Mouse (Mus musculus) stomach, postnatal 0 days (tissue): ENCODE data around the gene Magi2. TPM values are rescaled to one million over a fixed set of nuclear protein-coding genes. Genes with fewer than 3 reads are reported as not detected.

Source experiments
- ATAC-seq: fragments of 200-750 bp; cut with Nextera tagmentation; 2 replicates; pipeline ENCODE4 v1.8.0; 2017; ENCODE audit not compliant: low FRiP score, low TSS enrichment
- DNase-seq: peaks from one replicate; pipeline ENCODE4 v3.0.0-alpha.2; 2016; ENCODE audit warnings: low spot score
- H3K27ac ChIP-seq: fragments of 300-500 bp; sonication (generic); replicated peaks from 2 replicates; pipeline ENCODE4 v1.5.1; 2014; ENCODE audit warnings: mild to moderate bottlenecking, control low read depth
- H3K27me3 ChIP-seq: fragments of 300-500 bp; sonication (generic); 2 replicates; pipeline ENCODE4 v1.6.1; 2014; ENCODE audit warnings: low read length; ENCODE audit not compliant: control insufficient read depth, insufficient read depth
- H3K36me3 ChIP-seq: fragments of 300-500 bp; sonication (generic); 2 replicates; pipeline ENCODE4 v1.6.1; 2014; ENCODE audit warnings: low read length, mixed read lengths; ENCODE audit not compliant: control insufficient read depth, insufficient read depth
- H3K4me1 ChIP-seq: fragments of 300-500 bp; sonication (generic); replicated peaks from 2 replicates; pipeline ENCODE4 v1.6.1; 2014; ENCODE audit warnings: antibody characterized with exemption; ENCODE audit not compliant: control insufficient read depth, insufficient read depth
- H3K4me2 ChIP-seq: fragments of 300-500 bp; sonication (generic); replicated peaks from 2 replicates; pipeline ENCODE4 v1.6.1; 2014; ENCODE audit warnings: low read depth, mild to moderate bottlenecking, control low read depth, moderate library complexity
- H3K4me3 ChIP-seq: fragments of 300-500 bp; sonication (generic); 2 replicates; pipeline ENCODE4 v1.5.1; 2014; ENCODE audit warnings: low read depth, low read length, control low read depth
- H3K9ac ChIP-seq: fragments of 300-500 bp; sonication (generic); 2 replicates; pipeline ENCODE4 v1.6.1; 2014; ENCODE audit warnings: mild to moderate bottlenecking, low read length, control low read depth, mixed read lengths
- H3K9me3 ChIP-seq: fragments of 300-500 bp; sonication (generic); 2 replicates; pipeline ENCODE4 v1.6.1; 2016; ENCODE audit warnings: low read length; ENCODE audit not compliant: control insufficient read depth
- CTCF ChIP-seq: IDR thresholded peaks from 2 replicates; pipeline ENCODE4 v1.5.1; 2016; ENCODE audit warnings: antibody characterized with exemption, low read depth, mild to moderate bottlenecking, moderate library complexity
- EP300 ChIP-seq: optimal IDR thresholded peaks from 2 replicates; pipeline ENCODE3; 2016; ENCODE audit warnings: antibody characterized with exemption
- WGBS: fragments of 180-500 bp; shearing (Covaris S2); extraction: QIAGEN DNeasy Blood & Tissue Kit; methylation state at CpG from one replicate; pipeline ENCODE4 v1.1.7; 2014; 5-methylcytosine and 5-hydroxymethylcytosine counted together
- polyA plus RNA-seq: library from polyadenylated mRNA; unstranded; fragments of >200 nt; fragmentation: Nextera tagmentation; extraction: Ambion mirVana; gene quantifications from 2 replicates; pipeline ENCODE4 v1.2.1, GENCODE M21; 2015

Magi2 gene
- polyA plus RNA-seq, 1 experiment from 2014 or later = 1.9 TPM

DNA sequence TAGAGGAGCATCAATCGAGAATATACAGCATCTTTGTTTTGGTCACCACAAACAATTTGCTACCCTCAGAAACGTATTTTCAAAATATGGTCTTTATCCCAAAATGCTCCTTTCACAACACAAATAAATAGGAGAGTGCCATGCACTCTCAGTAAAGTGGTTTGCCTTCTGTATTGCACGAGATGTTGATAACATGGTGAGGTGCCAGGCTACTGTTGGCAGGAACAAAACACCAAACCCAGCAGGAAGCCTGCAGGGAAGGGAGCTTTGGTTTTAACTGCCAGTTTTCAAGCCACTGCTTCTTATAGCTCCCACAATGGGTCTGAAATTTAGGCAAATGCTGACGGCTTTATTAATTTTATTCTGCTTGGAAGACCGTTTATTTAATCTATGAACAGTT, 1131.6 kb downstream of the Magi2 start:
- Histone ChIP-seq H3K27me3 (no peaks in the 10 kb centered on the region), H3K27ac (no peak overlapping the region), H3K36me3 (no peaks in the 10 kb centered on the region), H3K9ac (no peak overlapping the region), H3K4me3 (no peak overlapping the region), H3K4me2 (no peak overlapping the region), H3K4me1 (no peaks in the 10 kb centered on the region), H3K9me3 (no peaks in the 10 kb centered on the region)
- DNase-seq (no peak), ATAC-seq (no peak)
- TF ChIP-seq CTCF (no peak), EP300 (no peak)
- WGBS = 63% methylated on average over 5 of the region's 5 CpGs

DNA sequence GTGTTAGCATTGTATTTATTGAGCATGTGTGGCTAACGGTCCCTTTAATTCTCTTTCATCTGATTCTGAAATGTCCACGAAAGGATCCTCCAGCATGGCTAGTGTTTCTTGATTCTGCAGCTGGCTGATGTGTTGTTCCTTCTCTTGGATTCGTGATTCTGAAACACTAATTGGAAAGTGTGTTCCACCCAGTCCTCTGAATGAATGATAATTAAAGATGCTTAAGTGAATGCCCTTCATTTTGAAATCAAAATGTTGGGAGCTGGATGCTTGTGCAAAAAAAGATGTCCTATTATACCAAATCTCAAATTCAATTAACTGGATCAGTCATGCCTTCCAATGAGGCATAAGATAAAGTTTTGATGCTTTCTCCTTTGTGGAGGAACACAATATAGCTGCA, 1132.2 kb downstream of the Magi2 start:
- Histone ChIP-seq H3K4me3 (no peak overlapping the region), H3K36me3 (no peaks in the 10 kb centered on the region), H3K9ac (no peak overlapping the region), H3K27ac (no peak overlapping the region), H3K27me3 (no peaks in the 10 kb centered on the region), H3K9me3 (no peaks in the 10 kb centered on the region), H3K4me1 (no peaks in the 10 kb centered on the region), H3K4me2 (no peak overlapping the region)
- DNase-seq (no peak), ATAC-seq (no peak)
- 74% methylated on average over 3 of the region's 3 CpGs for WGBS
- TF ChIP-seq EP300 (no peak), CTCF (no peak)

DNA sequence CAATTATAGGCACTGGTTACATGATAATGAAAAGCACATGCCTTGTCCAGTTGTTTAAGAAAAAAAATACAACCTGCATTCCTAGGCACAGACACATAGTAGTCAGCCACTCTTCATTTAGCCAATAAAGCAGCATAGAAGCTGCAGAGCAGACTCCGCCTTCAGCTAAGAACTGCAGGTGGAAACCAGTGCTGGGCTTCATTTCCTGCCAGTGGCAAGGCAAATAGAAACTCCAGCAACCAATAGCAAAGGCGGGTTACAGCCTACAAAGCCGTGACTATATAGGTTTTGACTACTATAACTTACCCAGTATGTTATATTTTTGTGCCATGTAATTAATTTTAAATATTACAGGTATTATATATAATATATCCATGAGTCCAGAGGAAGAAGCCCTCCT, 1135.3 kb downstream of the Magi2 start:
- Histone ChIP-seq H3K4me2 (no peak overlapping the region), H3K9ac (no peak overlapping the region), H3K4me1 (no peaks in the 10 kb centered on the region), H3K9me3 (no peaks in the 10 kb centered on the region), H3K27ac (no peak overlapping the region), H3K27me3 (no peaks in the 10 kb centered on the region), H3K4me3 (no peak overlapping the region), H3K36me3 (no peaks in the 10 kb centered on the region)
- WGBS = 84% methylated on average over 3 of the region's 3 CpGs
- ATAC-seq (no peak), DNase-seq (no peak)
- no peak for TF ChIP-seq EP300
- TF ChIP-seq CTCF = no peak

DNA sequence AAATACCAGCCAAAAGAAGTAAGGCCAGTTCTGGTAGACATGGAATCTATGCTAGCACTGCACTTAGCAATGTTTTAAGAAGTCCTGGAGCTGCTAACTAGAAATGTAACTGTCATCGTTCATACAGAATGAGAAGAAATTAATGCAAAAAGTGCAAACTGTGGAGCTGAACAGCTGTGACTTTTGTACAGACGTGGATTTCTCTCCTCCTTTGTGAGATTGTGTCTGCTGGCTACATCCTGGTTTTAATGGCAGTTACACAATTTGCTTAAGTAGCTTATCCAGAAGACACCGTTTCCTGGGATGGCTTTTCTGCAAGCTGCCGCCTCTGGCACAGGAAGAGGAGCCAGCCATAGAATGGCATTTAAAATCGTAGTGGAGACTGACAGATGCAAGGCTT, 1136.4 kb downstream of the Magi2 start:
- no peaks in the 10 kb centered on the region for H3K4me1 ChIP-seq
- H3K9ac ChIP-seq = no peak overlapping the region
- ATAC-seq = no peak
- H3K27me3 ChIP-seq = no peaks in the 10 kb centered on the region
- 60% methylated on average over 5 of the region's 5 CpGs for WGBS
- no peak for TF ChIP-seq CTCF
- no peak for TF ChIP-seq EP300
- H3K27ac ChIP-seq = no peak overlapping the region
- no peak overlapping the region for H3K4me3 ChIP-seq
- no peaks in the 10 kb centered on the region for H3K9me3 ChIP-seq
- no peak for DNase-seq
- H3K4me2 ChIP-seq = no peak overlapping the region
- no peaks in the 10 kb centered on the region for H3K36me3 ChIP-seq

DNA sequence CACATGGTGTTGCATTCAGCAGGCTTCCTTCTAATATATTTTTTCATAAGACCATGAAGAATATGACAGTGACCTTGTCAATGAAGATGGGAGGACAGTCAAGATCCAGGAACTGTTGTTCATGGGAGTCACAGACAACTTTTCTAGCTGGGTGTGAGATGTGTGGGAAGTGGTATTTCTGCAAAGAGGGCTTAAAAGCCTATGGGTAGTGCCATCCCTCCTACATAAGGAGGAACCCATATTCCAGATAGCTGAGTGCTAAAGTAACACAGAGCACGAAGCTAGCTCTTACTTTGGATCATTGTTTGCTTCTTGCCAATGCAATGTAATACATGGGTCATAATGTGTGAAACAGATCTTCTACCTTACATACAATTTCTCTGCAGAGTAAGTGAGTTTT, 1146.8 kb downstream of the Magi2 start:
- no peak for DNase-seq
- Histone ChIP-seq H3K36me3 (no peaks in the 10 kb centered on the region), H3K9me3 (no peaks in the 10 kb centered on the region), H3K9ac (no peak overlapping the region), H3K27ac (no peak overlapping the region), H3K4me3 (no peak overlapping the region), H3K27me3 (no peaks in the 10 kb centered on the region), H3K4me2 (no peak overlapping the region), H3K4me1 (no peaks in the 10 kb centered on the region)
- no peak for ATAC-seq
- WGBS = 70% methylated on average over 1 of the region's 1 CpGs
- TF ChIP-seq EP300 (no peak), CTCF (no peak)

DNA sequence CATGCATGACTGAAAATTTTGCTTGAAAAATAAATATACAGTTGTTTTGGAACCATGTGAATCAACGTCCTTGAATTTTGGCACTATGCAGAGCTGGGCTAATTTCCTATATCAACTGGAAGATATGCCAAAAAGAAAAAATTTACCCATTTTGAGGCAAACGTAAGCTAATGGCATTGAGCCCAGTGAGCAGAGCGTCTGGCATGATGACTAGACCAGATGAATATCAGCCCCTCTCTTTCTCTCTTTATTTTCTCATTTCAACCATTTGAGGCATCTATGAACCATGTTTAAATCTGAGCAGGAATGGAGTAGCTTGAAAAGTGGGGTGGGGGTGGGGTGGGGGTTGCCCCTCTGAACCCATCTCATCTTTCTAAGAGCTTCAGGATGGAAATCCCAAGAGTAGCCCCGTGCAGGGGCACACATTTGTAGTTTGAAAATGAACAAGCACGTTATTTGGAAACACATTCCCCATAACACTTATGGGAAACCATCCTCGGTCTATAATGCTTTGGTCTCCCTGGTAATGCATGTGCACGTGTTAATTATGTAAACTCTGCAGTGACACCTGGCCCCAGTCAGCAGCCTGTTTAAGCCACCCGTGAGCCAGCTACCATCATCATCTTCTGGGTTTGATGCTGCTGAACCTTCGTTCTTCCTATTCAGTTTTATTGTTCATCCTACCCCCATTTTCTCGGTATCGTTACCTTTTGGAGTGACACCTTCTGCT, 1151.4 kb downstream of the Magi2 start:
- Histone ChIP-seq H3K4me1 (no peaks in the 10 kb centered on the region), H3K4me2 (no peak overlapping the region), H3K9ac (no peak overlapping the region), H3K27ac (no peak overlapping the region), H3K9me3 (no peaks in the 10 kb centered on the region), H3K36me3 (no peaks in the 10 kb centered on the region), H3K4me3 (no peak overlapping the region), H3K27me3 (no peaks in the 10 kb centered on the region)
- ATAC-seq = no peak
- no peak for TF ChIP-seq CTCF
- no peak for TF ChIP-seq EP300
- 65% methylated on average over 11 of the region's 11 CpGs for WGBS
- no peak for DNase-seq
